Mouse (Mus musculus) yolk sac, embryonic 10.5 days (tissue): ENCODE results near the gene Zfp513.
"Not testable (repeated sequence)": the region's sequence is repeated elsewhere in the genome, so short reads cannot be mapped to it uniquely, and the experiment has no call there.

Experiments used
- DNase-seq: peaks from one replicate; pipeline ENCODE4 v3.0.0-alpha.2; 2017; ENCODE audit warnings: low spot score

Gene Zfp513

DNA sequence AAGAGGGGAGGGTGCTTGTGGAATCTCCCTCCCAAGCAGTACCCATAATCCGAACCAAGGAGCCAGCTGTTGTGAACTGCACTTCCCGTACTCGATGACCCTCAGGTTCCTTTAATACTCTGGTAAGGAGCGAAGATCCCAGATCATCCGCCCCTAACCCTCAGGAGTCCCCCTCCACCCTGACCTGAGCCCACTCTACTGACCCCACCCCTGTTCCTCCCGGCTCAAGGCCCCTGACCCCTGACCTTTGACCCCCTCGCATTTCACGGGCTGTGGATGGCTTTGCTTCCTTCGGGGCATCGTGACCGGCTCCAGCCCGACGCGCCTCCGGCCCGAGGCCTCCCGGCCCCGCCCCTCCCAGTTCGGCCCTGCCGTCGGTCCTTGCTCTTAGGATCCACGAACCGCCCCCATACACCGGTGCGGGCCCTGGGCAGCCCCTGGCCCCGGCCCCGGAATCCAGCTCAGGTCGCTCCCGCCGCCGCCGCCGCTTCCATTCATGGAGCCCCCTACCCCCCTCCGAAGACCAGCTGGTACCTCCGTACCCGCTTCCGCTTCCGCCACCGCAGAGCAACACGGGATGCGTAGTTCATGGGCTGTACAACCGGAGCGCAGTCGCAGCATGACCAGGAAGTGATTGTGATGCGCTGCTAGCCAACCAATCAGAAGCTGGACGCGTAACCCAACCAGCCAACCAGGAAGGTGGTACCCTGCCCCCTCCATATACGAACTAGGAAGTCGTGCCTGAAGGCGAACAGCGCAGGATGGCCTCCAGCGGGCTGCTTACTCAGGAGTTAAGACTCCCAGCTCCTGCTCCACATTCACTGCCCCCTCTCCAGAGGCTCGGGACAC is at the start of gene Zfp513:
Gene Zfp513, minus strand, starts transcription at position 562 of the 849 bp plus-strand sequence.
- peak; percentile 98 for DNase-seq

DNA sequence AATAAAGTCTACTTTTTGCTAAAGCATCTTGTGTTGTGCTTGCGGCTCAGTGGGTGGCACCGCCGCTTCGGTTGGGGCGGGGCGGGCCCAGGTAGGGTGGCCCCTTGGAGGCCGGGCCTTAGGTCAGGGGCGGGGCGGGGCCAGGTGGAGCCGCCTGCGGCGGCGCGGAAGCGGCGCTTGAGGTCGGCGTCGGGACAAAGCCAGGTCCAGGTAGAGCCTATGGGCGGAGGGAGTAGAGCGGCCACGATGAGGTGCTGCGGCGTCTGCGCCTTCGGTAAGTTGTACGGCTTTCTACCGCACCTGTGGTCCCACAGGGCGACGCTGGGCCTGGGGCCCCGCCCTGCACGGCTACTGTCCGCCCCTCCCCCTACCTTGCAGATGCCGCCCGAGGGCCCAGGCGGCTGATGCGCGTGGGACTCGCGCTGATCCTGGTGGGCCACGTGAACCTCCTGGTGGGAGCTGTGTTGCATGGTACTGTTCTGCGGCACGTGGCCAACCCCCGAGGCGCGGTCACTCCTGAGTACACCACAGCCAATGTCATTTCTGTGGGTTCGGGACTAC is 49.5 kb upstream of the Zfp513 start, which contains the start of gene Krtcap3:
Gene Krtcap3, plus strand, starts transcription at position 151 of the 561 bp plus-strand sequence.
- DNase-seq: peak; percentile 78

DNA sequence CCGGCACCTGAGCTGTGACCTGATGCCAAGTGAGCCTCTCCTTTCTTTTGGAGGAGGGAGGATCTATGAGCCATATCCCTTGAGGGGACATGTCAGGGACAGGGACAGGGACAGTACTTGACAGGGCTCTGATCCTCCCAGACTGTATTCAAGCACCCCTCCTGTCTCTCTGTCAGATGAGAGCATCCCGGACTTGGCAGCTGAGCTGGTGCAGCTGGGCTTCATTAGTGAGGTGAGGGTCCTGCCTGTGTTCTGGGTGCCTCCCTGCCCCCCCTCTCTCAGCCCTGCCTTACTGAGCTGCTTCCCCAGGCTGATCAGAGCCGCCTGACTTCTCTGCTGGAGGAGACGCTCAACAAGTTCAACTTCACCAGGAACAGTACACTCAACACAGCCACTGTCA is 48.6 kb upstream of the Zfp513 start:
- no peak for DNase-seq

GRCm38 (mm10) chr5:31242191-31242590 is 40.1 kb upstream of the Zfp513 start:
- DNase-seq: no peak

DNA sequence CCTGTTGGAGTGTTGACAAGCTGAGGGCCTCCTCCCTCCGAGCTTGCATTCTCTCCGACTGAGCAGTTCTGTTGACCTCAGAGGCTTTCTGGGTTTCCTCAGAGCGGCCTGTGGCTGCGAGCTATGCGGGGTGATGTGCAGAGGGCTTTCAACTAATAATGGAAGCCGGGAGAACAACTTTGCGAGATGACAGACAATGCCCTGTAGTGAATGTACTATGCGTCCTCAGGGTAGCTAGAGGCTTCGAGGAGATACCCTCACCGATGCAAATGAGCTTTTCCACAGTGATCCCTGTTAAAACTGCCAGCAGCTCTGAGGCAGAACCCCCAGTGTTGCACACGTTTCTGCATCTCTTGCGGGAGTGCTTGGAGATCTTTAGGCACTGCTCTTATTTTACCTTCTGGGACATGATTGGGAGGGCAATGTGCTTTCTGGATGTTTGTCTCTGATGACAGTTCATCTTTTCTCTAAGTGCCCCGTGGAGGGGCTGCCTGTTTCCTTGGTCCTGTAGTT is 39.5 kb upstream of the Zfp513 start:
- no peak for DNase-seq

DNA sequence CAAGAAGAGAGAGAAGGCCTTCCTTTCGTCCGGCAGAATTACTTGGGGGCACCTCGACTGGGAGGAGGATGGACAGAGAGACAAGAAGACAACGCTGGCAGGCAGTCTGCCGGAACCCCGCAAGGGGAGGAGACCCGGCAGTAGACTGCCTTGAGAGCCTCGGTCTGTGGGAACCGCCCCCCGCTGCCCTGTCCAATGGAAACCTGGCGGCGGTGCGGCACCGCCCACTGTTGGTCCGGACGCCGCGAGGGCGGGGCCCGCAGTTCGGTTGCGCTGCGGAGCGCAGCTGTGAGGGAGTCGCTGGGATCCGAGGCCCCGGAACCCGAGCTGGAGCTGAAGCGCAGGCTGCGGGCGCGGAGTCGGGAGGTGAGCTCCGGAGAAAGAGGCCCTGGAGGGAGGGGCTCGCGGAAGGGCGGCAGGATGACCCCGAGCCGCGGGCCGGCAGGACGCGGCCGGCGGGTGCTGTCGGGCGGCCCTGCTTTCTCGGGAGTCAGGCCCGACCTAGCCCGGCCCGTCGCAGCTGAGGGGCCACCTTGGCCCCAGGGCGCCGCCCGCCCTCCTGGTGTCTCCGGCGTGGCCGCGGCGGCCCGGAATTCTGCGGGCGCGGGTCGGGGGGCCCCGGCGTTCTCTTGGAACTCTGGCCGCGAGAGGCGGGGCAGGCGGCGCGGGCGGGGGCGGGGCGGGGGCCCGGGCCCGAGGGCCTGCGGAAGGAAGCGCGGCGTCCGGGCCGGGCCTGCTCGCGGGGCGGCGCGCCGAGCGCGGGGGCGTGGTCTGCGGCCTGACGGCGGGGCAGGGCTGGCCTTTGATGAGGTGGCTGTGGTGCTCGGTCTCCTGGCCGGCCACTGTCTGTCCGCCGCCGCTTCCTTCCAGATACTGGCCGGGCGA is 38.8 kb upstream of the Zfp513 start, which contains the start of the genes Nrbp1 and Gm9970:
Gene Nrbp1, plus strand, starts transcription at position 228 of the 885 bp plus-strand sequence.
Gene Gm9970, minus strand, starts transcription at position 596 of the 885 bp plus-strand sequence.
- peak; percentile 94 for DNase-seq

DNA sequence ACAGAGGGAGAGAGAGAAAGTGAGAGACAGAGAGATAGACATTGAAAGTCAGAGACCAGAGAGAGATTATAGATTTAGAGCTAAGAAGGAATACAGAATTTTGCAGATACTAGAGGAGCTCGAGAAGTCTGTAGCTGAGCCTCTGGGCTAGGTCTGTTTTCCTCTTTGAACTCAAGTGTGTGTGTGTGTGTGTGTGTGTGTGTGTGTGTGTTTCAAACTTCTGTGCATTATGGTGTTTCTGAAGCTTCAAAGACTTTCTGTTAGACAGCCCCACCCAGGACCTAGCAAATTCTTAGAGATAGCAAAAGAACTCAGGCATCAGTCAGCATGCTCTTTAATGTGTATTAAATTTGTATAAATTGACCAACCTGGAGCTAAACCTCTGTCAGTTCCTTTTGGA is 24.5 kb upstream of the Zfp513 start:
- no peak for DNase-seq

- DNase-seq: no peak
These were observed 20.6 kb upstream of the Zfp513 start for GRCm38 (mm10) chr5:31222696-31223095.

- peak; percentile 44 for DNase-seq
These were observed 19.3 kb upstream of the Zfp513 start for GRCm38 (mm10) chr5:31221304-31221945.

GRCm38 (mm10) chr5:31220448-31221303 is 18.6 kb upstream of the Zfp513 start, which contains the start of gene Ppm1g:
Ppm1g (minus strand) TSS chr5:31220687.
- DNase-seq: peak; percentile 95

DNA sequence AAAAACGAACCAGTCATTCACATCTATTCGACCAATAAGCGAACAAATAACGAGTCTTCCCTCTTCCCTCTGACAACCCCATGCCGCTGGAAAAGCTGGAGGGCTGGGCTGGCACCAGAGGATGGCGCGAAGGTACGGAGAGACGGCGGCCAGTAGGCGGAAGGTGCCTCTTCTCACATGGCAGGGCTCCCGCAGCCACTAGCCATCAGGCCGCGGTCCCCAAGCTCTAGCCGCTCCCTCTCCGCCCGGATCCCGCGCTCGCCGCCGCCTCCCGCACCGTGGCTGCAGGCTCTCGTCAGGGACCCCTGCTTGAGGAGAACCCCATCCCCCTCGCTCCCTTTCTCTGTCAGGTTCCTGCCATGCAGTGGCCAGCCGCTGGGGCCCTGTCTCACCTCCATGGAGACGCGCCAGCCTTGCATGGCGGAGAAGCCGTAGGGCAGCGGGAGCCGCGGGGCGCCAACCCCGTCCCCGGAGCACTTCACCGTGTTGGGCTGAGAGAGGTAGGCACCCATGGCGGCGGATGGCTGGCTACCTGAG is 17.9 kb upstream of the Zfp513 start:
- DNase-seq: no peak

- DNase-seq: no peak
These were observed 17.4 kb upstream of the Zfp513 start for GRCm38 (mm10) chr5:31219474-31219873.

DNA sequence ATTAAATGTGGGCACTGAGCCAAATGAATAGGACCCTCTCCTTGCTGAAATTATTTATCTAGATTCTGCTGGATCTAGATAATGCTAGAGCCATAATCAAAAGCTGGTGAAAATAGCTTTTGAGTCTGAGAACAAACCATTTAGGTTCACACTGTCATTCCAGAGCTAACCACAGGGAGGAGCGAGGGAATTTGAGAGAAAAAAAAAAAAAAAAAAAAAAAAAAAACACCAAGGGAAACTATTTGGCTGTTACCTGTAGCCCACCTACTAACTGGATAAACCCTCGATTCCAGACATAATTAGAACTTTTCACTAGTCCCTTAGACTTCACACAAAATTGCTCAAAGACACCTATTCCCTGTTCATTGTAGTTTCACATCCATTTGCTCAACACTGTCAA is 17.0 kb upstream of the Zfp513 start:
- no peak for DNase-seq

- DNase-seq: peak; percentile 31
These were observed 16.2 kb upstream of the Zfp513 start for GRCm38 (mm10) chr5:31218294-31218693.

GRCm38 (mm10) chr5:31216554-31216953 is 14.5 kb upstream of the Zfp513 start:
- not testable (repeated sequence) for DNase-seq

DNA sequence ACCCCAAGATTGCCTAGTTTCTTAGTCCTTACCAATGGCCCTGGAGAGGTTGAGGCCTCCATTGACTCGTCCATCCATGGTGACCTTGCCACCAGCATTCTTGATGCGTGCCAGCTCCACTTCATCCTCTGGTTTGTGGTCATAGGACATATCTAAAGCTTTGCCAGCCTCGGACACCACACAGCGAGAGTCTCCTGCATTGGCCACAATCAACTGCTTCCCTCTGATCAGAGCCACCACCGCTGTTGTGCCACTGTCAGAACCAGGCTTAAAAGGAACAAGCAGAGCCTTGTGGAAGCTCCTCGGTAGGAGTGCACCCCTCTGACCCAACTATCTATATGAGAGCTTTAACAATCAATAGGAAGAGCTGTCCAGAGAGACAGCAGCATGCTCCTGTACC is 2.3 kb upstream of the Zfp513 start:
- DNase-seq: no peak

- DNase-seq: no peak
These were observed 1.8 kb upstream of the Zfp513 start for GRCm38 (mm10) chr5:31203866-31204265.

GRCm38 (mm10) chr5:31202933-31203332 is 830 bp upstream of the Zfp513 start:
- DNase-seq: peak; percentile 25

DNA sequence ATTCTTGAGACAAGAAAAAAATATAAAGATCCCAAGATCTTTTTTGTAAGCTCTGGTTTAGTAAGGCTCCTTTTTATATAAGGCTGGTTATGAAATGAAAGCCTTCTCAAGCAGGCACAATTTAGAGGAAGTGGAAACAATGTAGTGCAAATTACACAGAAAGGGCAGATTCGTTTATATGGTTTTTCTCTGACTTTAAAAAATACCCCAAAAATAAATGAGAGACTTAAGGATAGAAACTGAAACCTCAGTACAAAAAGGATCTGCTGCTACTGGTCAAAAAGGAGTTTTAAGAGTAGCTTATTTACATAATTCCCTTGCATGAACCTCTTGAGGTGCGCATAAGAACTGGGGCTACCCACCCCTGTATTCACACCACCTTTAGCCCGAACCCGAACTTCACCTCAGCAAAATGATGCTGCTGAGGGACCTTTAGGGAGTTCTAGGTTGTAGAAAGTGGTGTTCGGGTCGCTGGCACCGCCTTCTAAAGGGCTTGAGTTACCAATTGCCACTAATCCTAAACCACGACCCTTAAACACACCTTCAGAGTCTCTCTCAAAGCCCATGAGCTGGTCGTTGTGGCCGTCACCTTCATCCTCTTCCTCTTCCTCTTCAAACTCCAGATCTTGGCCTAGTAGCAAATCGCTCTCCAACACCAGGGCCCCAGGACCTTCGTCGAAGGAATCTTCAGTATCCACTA is 911 bp downstream of the Zfp513 start:
- no peak for DNase-seq
